Mouse (Mus musculus): ENCODE data around the gene Zeb2. TPM values are rescaled to one million over a fixed set of nuclear protein-coding genes. Genes with fewer than 3 reads are reported as not detected.
A peak's percentile ranks its signal among the peaks of the same experiment; 100 is the strongest.

Zeb2 gene
- polyA plus RNA-seq, 2 experiments: 27.2 to 43.9 TPM

- no peak for TF ChIP-seq POLR2A (IDR thresholded peaks at IDR 0.05; ENCODE audit: borderline replicate concordance, extremely low read depth, insufficient read depth, insufficient read length)
- no peaks in the 10 kb centered on the region for H3K9me3 ChIP-seq (ENCODE audit: control insufficient read depth, low read length)
- peak; percentile 16 for DNase-seq (ENCODE audit: low spot score)
- peaks cover 35% of the 10 kb centered on the region for H3K27me3 ChIP-seq (ENCODE audit: control insufficient read depth, insufficient read depth, low read length)
- ATAC-seq (ENCODE audit: low FRiP score, low read depth): peak; percentile 3; the same call in 1 of the 2 replicates
- under 1% methylated on average over 25 of the region's 25 CpGs for WGBS
- H3K4me1 ChIP-seq (ENCODE audit: control insufficient read depth, insufficient read depth, low read length): 0 out of 2 replicates have a peak, but pooled peaks cover 4% of the 10 kb centered on the region
- peak overlapping the region; percentile 49 for H3K27ac ChIP-seq (replicated peaks; ENCODE audit: low read depth, low read length)
- H3K9ac ChIP-seq (ENCODE audit: low read depth, low read length, severe bottlenecking): peak overlapping the region; percentile 70
- no peaks in the 10 kb centered on the region for H3K36me3 ChIP-seq (ENCODE audit: control insufficient read depth, insufficient read depth, low read length)
- peak overlapping the region; percentile 49 for H3K4me3 ChIP-seq (replicated peaks; ENCODE audit: low read length)
- peak overlapping the region; percentile 83 for H3K4me2 ChIP-seq (replicated peaks; ENCODE audit: low read depth, low read length, severe bottlenecking)
These were observed 617 bp downstream of the Zeb2 start for GRCm38 (mm10) chr2:45116531-45117024.

DNA sequence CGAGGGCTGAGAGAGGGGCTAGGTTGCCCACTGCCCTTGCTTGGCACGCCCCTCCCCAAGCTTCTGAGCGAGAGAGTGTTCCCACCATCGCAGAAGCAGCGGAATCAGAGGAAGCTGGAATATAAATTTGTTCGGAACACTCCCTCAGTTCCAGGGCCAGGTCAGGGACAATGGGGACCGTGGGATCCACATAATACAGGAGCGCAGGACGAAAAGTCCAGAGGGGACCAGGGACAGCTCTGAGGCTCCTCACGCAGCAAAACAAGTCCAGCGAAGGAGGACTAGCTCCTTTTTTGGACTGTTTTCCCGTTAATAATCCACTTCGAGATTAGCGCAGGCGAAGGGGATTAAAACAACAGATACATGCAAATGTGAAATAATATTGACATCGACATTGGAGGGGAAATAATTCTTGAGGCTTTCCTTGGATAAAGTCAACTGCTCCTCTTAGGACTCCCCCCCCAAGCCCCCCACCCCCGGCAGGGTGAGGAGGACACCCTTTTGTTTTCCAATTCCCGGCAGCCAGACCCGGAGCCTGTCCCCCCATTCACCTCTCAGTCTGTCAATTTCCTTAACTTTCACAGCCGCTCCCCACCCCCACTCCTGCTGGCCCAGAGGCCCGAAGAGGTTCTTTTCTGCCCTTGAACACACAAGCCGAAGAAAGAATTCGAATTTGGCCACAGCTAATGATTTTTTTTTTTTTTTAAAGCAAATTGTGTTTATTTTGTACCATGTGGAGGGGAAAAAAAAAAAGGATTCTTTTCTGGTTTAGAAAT lies 1.3 kb downstream of the Zeb2 start:
- 1% methylated on average over 23 of the region's 23 CpGs for WGBS
- Histone ChIP-seq H3K4me2 (replicated peaks; ENCODE audit: low read depth, low read length, severe bottlenecking) (peak overlapping the region; percentile 83), H3K27ac (replicated peaks; ENCODE audit: low read depth, low read length) (peak overlapping the region; percentile 49), H3K9me3 (ENCODE audit: control insufficient read depth, low read length) (no peaks in the 10 kb centered on the region), H3K9ac (ENCODE audit: low read depth, low read length, severe bottlenecking) (peak overlapping the region; percentile 70), H3K27me3 (ENCODE audit: control insufficient read depth, insufficient read depth, low read length) (peaks cover 41% of the 10 kb centered on the region), H3K4me3 (replicated peaks; ENCODE audit: low read length) (peak overlapping the region; percentile 49), H3K36me3 (ENCODE audit: control insufficient read depth, insufficient read depth, low read length) (no peaks in the 10 kb centered on the region), H3K4me1 (ENCODE audit: control insufficient read depth, insufficient read depth, low read length) (0 out of 2 replicates have a peak, but pooled peaks cover 4% of the 10 kb centered on the region)
- TF ChIP-seq POLR2A (IDR thresholded peaks at IDR 0.05; ENCODE audit: borderline replicate concordance, extremely low read depth, insufficient read depth, insufficient read length): no peak
- no peak for DNase-seq (ENCODE audit: low spot score)
- no peak for ATAC-seq (ENCODE audit: low FRiP score, low read depth)

GRCm38 (mm10) chr2:45115211-45115610 lies 2.0 kb downstream of the Zeb2 start:
- H3K4me1 ChIP-seq (ENCODE audit: control insufficient read depth, insufficient read depth, low read length): 0 out of 2 replicates have a peak, but pooled peaks cover 4% of the 10 kb centered on the region
- 6% methylated on average over 6 of the region's 6 CpGs for whole genome bisulfite sequencing
- peak overlapping the region; percentile 49; the same call in 1 of the 2 replicates for H3K4me3 ChIP-seq (replicated peaks; ENCODE audit: low read length)
- H3K4me2 ChIP-seq (replicated peaks; ENCODE audit: low read depth, low read length, severe bottlenecking): peak overlapping the region; percentile 83
- H3K27ac ChIP-seq (replicated peaks; ENCODE audit: low read depth, low read length): no peak overlapping the region
- no peaks in the 10 kb centered on the region for H3K9me3 ChIP-seq (ENCODE audit: control insufficient read depth, low read length)
- ATAC-seq (ENCODE audit: low FRiP score, low read depth): no peak
- H3K27me3 ChIP-seq (ENCODE audit: control insufficient read depth, insufficient read depth, low read length): peaks cover 41% of the 10 kb centered on the region
- no peak for DNase-seq (ENCODE audit: low spot score)
- TF ChIP-seq POLR2A (IDR thresholded peaks at IDR 0.05; ENCODE audit: borderline replicate concordance, extremely low read depth, insufficient read depth, insufficient read length): no peak
- H3K36me3 ChIP-seq (ENCODE audit: control insufficient read depth, insufficient read depth, low read length): no peaks in the 10 kb centered on the region
- H3K9ac ChIP-seq (ENCODE audit: low read depth, low read length, severe bottlenecking): 0 out of 2 replicates have a peak overlapping the region, but pooled peaks have one; percentile 9

DNA sequence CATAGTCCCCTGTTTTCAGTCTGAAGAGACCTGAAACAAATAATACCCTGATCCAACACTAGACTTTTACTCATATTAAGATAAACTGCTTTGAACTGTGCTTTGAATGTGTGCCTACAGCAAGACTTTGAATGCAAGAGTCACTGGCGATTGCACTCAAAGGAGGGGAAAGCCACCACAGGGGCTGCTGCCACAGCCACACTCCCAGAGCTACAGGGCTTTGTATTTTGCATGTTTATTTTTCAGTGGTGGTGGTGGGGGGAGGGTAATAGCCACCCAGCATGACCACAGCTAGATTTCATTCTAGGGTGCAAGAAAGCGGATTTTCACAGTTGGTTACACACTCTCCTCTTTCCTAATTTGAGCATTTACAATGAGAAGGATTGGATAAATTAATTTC lies 2.6 kb downstream of the Zeb2 start:
- Histone ChIP-seq H3K27ac (replicated peaks; ENCODE audit: low read depth, low read length) (no peak overlapping the region), H3K27me3 (ENCODE audit: control insufficient read depth, insufficient read depth, low read length) (peaks cover 41% of the 10 kb centered on the region), H3K9ac (ENCODE audit: low read depth, low read length, severe bottlenecking) (no peak overlapping the region), H3K4me2 (replicated peaks; ENCODE audit: low read depth, low read length, severe bottlenecking) (no peak overlapping the region), H3K9me3 (ENCODE audit: control insufficient read depth, low read length) (no peaks in the 10 kb centered on the region), H3K4me1 (ENCODE audit: control insufficient read depth, insufficient read depth, low read length) (0 out of 2 replicates have a peak, but pooled peaks cover 4% of the 10 kb centered on the region), H3K36me3 (ENCODE audit: control insufficient read depth, insufficient read depth, low read length) (no peaks in the 10 kb centered on the region), H3K4me3 (replicated peaks; ENCODE audit: low read length) (no peak overlapping the region)
- ATAC-seq (ENCODE audit: low FRiP score, low read depth) (no peak), DNase-seq (ENCODE audit: low spot score) (no peak)
- TF ChIP-seq POLR2A (IDR thresholded peaks at IDR 0.05; ENCODE audit: borderline replicate concordance, extremely low read depth, insufficient read depth, insufficient read length): no peak
- 30% methylated on average over 2 of the region's 2 CpGs for WGBS

DNA sequence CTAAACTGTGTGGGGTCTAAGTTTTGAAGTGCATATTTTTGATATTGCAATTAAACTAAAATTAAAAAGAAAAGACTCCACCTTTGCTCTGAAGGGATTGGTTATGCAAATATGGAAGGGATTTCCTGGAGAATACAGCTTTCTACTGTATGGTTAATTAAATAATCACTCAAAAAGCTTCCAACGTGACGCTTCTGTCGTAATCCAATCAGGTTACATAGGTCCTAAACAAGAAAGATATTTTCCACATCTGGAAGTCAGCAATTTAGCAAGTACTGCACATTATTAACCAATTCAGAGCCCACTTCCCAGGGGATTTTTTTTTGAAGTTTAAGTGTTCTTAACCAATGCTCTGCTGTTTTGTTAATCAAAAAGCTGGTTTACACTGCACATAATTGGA lies 3.3 kb downstream of the Zeb2 start:
- no peak overlapping the region for H3K4me3 ChIP-seq (replicated peaks; ENCODE audit: low read length)
- H3K4me1 ChIP-seq (ENCODE audit: control insufficient read depth, insufficient read depth, low read length): 0 out of 2 replicates have a peak, but pooled peaks cover 4% of the 10 kb centered on the region
- no peaks in the 10 kb centered on the region for H3K9me3 ChIP-seq (ENCODE audit: control insufficient read depth, low read length)
- no peaks in the 10 kb centered on the region for H3K36me3 ChIP-seq (ENCODE audit: control insufficient read depth, insufficient read depth, low read length)
- no peak for TF ChIP-seq POLR2A (IDR thresholded peaks at IDR 0.05; ENCODE audit: borderline replicate concordance, extremely low read depth, insufficient read depth, insufficient read length)
- no peak overlapping the region for H3K27ac ChIP-seq (replicated peaks; ENCODE audit: low read depth, low read length)
- no peak overlapping the region for H3K9ac ChIP-seq (ENCODE audit: low read depth, low read length, severe bottlenecking)
- 21% methylated on average over 3 of the region's 3 CpGs for WGBS
- peak; percentile 18 for DNase-seq (ENCODE audit: low spot score)
- peaks cover 41% of the 10 kb centered on the region for H3K27me3 ChIP-seq (ENCODE audit: control insufficient read depth, insufficient read depth, low read length)
- no peak overlapping the region for H3K4me2 ChIP-seq (replicated peaks; ENCODE audit: low read depth, low read length, severe bottlenecking)
- ATAC-seq (ENCODE audit: low FRiP score, low read depth): no peak

Measured in limb, embryonic 14.5 days (tissue).